Comparison of ENCODE assay signal across 9 mouse cellular contexts in genomic region chr9:57606139-57606851, GRCm38 (mm10). TPM values are rescaled to one million over a fixed set of nuclear protein-coding genes. Genes with fewer than 3 reads are reported as not detected.
DNase-seq lines count a peak whose midpoint lies in the region; ATAC-seq lines count a peak whose summit lies in the region.
"Had no signal": no experiment of that assay in that cellular context is flagged by ENCODE, and none has a peak within 500 bp of the region (broad histone marks: within the 10 kb centered on the region; RNA-seq: fewer than 3 reads in every experiment).

Gene Cplx3 (minus strand): TSS chr9:57606281.

- no peak within 1 kb of the TSS for H3K27ac ChIP-seq in hindbrain, embryonic 14.5 days
- no peak within 1 kb of the TSS for H3K27ac ChIP-seq in limb, embryonic 13.5 days
- no peak within 1 kb of the TSS for H3K27ac ChIP-seq in neural tube, embryonic 13.5 days (replicated peaks)

- no peak within 1 kb of the TSS for H3K4me3 ChIP-seq in hindbrain, embryonic 14.5 days (replicated peaks; ENCODE audit: low read length)
- no peak within 1 kb of the TSS for H3K4me3 ChIP-seq in limb, embryonic 13.5 days
- no peak within 1 kb of the TSS for H3K4me3 ChIP-seq in neural tube, embryonic 13.5 days

- peak; percentile 63; the same call in 1 of the 2 replicates for ATAC-seq in hindbrain, embryonic 14.5 days (ENCODE audit: low FRiP score)
- ATAC-seq in limb, embryonic 13.5 days (ENCODE audit: low FRiP score, low read depth): peak; percentile 89
- peak; percentile 44 for ATAC-seq in neural tube, embryonic 13.5 days (ENCODE audit: low read depth)
- no peak for ATAC-seq in monocyte, adult 5-6 weeks (replicated peaks; ENCODE audit: insufficient number of reproducible peaks, low FRiP score, low TSS enrichment, poor library complexity, severe bottlenecking)

- no peak within 1 kb of the TSS for H3K9ac ChIP-seq in hindbrain, embryonic 14.5 days
- no peak within 1 kb of the TSS for H3K9ac ChIP-seq in limb, embryonic 13.5 days
- no peak within 1 kb of the TSS for H3K9ac ChIP-seq in neural tube, embryonic 13.5 days

- H3K27me3 ChIP-seq in hindbrain, embryonic 14.5 days (ENCODE audit: control insufficient read depth, insufficient read depth, low read length): peaks cover 5% of the 10 kb centered on the region; the same call in 1 of the 2 replicates
- peaks cover 24% of the 10 kb centered on the region for H3K27me3 ChIP-seq in limb, embryonic 13.5 days
- H3K27me3 ChIP-seq in neural tube, embryonic 13.5 days: peaks cover 43% of the 10 kb centered on the region

- peak within 1 kb of the TSS; percentile 33 for H3K4me2 ChIP-seq in hindbrain, embryonic 14.5 days (replicated peaks)
- peak within 1 kb of the TSS; percentile 37 for H3K4me2 ChIP-seq in limb, embryonic 13.5 days (replicated peaks)
- H3K4me2 ChIP-seq in neural tube, embryonic 13.5 days: peak within 1 kb of the TSS; percentile 37

- no peaks in the 10 kb centered on the region for H3K36me3 ChIP-seq in hindbrain, embryonic 14.5 days (replicated peaks; ENCODE audit: control insufficient read depth, insufficient read depth)
- H3K36me3 ChIP-seq in limb, embryonic 13.5 days: no peaks in the 10 kb centered on the region
- H3K36me3 ChIP-seq in neural tube, embryonic 13.5 days: no peaks in the 10 kb centered on the region

- WGBS in hindbrain, embryonic 14.5 days: 7% methylated on average over 24 of the region's 24 CpGs
- 12% methylated on average over 24 of the region's 24 CpGs for WGBS in limb, embryonic 13.5 days
- 5% methylated on average over 24 of the region's 24 CpGs for WGBS in neural tube, embryonic 13.5 days

- H3K4me1 ChIP-seq in hindbrain, embryonic 14.5 days (replicated peaks; ENCODE audit: control insufficient read depth, insufficient read depth, low read length): peaks cover 9% of the 10 kb centered on the region
- H3K4me1 ChIP-seq in limb, embryonic 13.5 days: peaks cover 6% of the 10 kb centered on the region; the same call in 1 of the 2 replicates
- H3K4me1 ChIP-seq in neural tube, embryonic 13.5 days (replicated peaks): peaks cover 12% of the 10 kb centered on the region

- DNase-seq in thymus, postnatal 0 days (ENCODE audit: low spot score): peak; percentile 54
- DNase-seq in thymus, postnatal 36 days: no peak
- DNase-seq in embryo, embryonic 9.5 days (ENCODE audit: extremely low spot score): peak; percentile 72
- DNase-seq in hindbrain, embryonic 14.5 days (ENCODE audit: low spot score): no peak
- no peak for DNase-seq in right cerebral cortex, adult 2 months (ENCODE audit: low spot score in 2 of 2)

- no peaks in the 10 kb centered on the region for H3K9me3 ChIP-seq in hindbrain, embryonic 14.5 days (ENCODE audit: control insufficient read depth, low read length)
- H3K9me3 ChIP-seq in limb, embryonic 13.5 days: no peaks in the 10 kb centered on the region
- H3K9me3 ChIP-seq in neural tube, embryonic 13.5 days: no peaks in the 10 kb centered on the region

RNA-seq across cellular contexts. Expression of gene Cplx3, which starts in this region (rescaled TPM):
- 0.18 TPM in 1 of 2 replicates, not detected in the other for polyA plus RNA-seq in thymus, postnatal 0 days (2015; fragmentation: Nextera tagmentation; extraction: Ambion mirVana)
- polyA plus RNA-seq in hindbrain, embryonic 14.5 days (2014; fragmentation: Nextera tagmentation; extraction: Ambion mirVana): 0.51 TPM in 1 of 2 replicates, not detected in the other
- not detected in 2 replicates for polyA plus RNA-seq in limb, embryonic 13.5 days (2015; fragmentation: Nextera tagmentation; extraction: Ambion mirVana)
- polyA plus RNA-seq in neural tube, embryonic 13.5 days (2015; fragmentation: Nextera tagmentation; extraction: Ambion mirVana): not detected in 2 replicates
- total RNA-seq in monocyte, adult 5-6 weeks (2017): not detected in 3 replicates
- polyA plus RNA-seq: spleen, adult 2 months had no signal

Comparison
In these comparisons a context has a peak if more than half of its experiments do, and no peak if none do; other contexts are left out.
1. Peak in DNase-seq in thymus, postnatal 0 days; RNA of the gene not detected or under 1 TPM.
2. Peak in ATAC-seq and H3K4me2 ChIP-seq in hindbrain, embryonic 14.5 days; RNA of the gene not detected or under 1 TPM.
3. Peak in ATAC-seq and H3K4me2 ChIP-seq in limb, embryonic 13.5 days; RNA of the gene not detected or under 1 TPM.
4. Peak in ATAC-seq and H3K4me2 ChIP-seq in neural tube, embryonic 13.5 days; RNA of the gene not detected or under 1 TPM.